In genomic region chr4:101584524-101585454, GRCm38 (mm10) we compare ENCODE assay signal across 9 mouse cellular contexts.
DNase-seq lines count a peak whose midpoint lies in the region; ATAC-seq and TF ChIP-seq lines count a peak whose summit lies in the region.
"Had no signal": no experiment of that assay in that cellular context is flagged by ENCODE, and none has a peak within 500 bp of the region (broad histone marks: within the 10 kb centered on the region; RNA-seq: fewer than 3 reads in every experiment).

No protein-coding gene starts in this region.

- H3K4me1 ChIP-seq in forebrain, embryonic 14.5 days (ENCODE audit: control insufficient read depth, insufficient read depth, low read length), result peaks cover 9% of the 10 kb centered on the region
- 0 out of 2 replicates have a peak, but pooled peaks cover 11% of the 10 kb centered on the region for H3K4me1 ChIP-seq in midbrain, embryonic 12.5 days
- H3K4me1 ChIP-seq in intestine, embryonic 16.5 days (ENCODE audit: control insufficient read depth, insufficient read depth, low read length), result no peaks in the 10 kb centered on the region
- H3K4me1 ChIP-seq: lung, embryonic 15.5 days had no signal

- no peak for TF ChIP-seq POLR2A in brain, embryonic 14.5 days (IDR thresholded peaks at IDR 0.05; ENCODE audit: borderline replicate concordance, extremely low read depth, insufficient read depth, insufficient read length, poor library complexity, severe bottlenecking)

- DNase-seq in CD4-positive, CD25-positive, alpha-beta regulatory T cell, adult 2 months (ENCODE audit: low read depth, low spot score), result peak; percentile 33
- peak; percentile 81 for DNase-seq in brain, embryonic 14.5 days (ENCODE audit: low read depth)
- peak; percentile 65 for DNase-seq in forebrain, embryonic 14.5 days (ENCODE audit: low spot score)
- no peak for DNase-seq in urinary bladder, adult 18-20 months (ENCODE audit: low spot score in 2 of 2)
- DNase-seq in right cerebral cortex, adult 2 months (ENCODE audit: low spot score in 2 of 2), result no peak
- no peak for DNase-seq in urinary bladder, postnatal 36 days (ENCODE audit: low spot score in 2 of 2)

- no peak for TF ChIP-seq CTCF in brain, embryonic 14.5 days (IDR thresholded peaks at IDR 0.05; ENCODE audit: borderline replicate concordance, extremely low read depth, insufficient read depth, insufficient read length)

- peak overlapping the region; percentile 66 for H3K27ac ChIP-seq in forebrain, embryonic 14.5 days (ENCODE audit: low read depth, low read length)
- H3K27ac ChIP-seq in midbrain, embryonic 12.5 days (replicated peaks), result 0 out of 2 replicates have a peak overlapping the region, but pooled peaks have one; percentile 40
- no peak overlapping the region for H3K27ac ChIP-seq in intestine, embryonic 16.5 days (ENCODE audit: low read length)
- H3K27ac ChIP-seq: lung, embryonic 15.5 days had no signal

- H3K4me3 ChIP-seq in forebrain, embryonic 14.5 days (ENCODE audit: low read depth, low read length), result no peak overlapping the region
- no peak overlapping the region for H3K4me3 ChIP-seq in midbrain, embryonic 12.5 days
- no peak overlapping the region for H3K4me3 ChIP-seq in intestine, embryonic 16.5 days (ENCODE audit: low read length)
- H3K4me3 ChIP-seq: lung, embryonic 15.5 days had no signal

- no peaks in the 10 kb centered on the region for H3K27me3 ChIP-seq in forebrain, embryonic 14.5 days (replicated peaks; ENCODE audit: control insufficient read depth, insufficient read depth, low read length)
- no peaks in the 10 kb centered on the region for H3K27me3 ChIP-seq in midbrain, embryonic 12.5 days
- no peaks in the 10 kb centered on the region for H3K27me3 ChIP-seq in intestine, embryonic 16.5 days (replicated peaks; ENCODE audit: control insufficient read depth, insufficient read depth, low read length)
- H3K27me3 ChIP-seq: lung, embryonic 15.5 days had no signal

- H3K9me3 ChIP-seq in forebrain, embryonic 14.5 days (replicated peaks; ENCODE audit: control insufficient read depth, low read length), result no peaks in the 10 kb centered on the region
- no peaks in the 10 kb centered on the region for H3K9me3 ChIP-seq in midbrain, embryonic 12.5 days
- no peaks in the 10 kb centered on the region for H3K9me3 ChIP-seq in intestine, embryonic 16.5 days (ENCODE audit: control insufficient read depth, low read length)
- H3K9me3 ChIP-seq: lung, embryonic 15.5 days had no signal

- 33% methylated on average over 19 of the region's 19 CpGs for WGBS in forebrain, embryonic 14.5 days
- 59% methylated on average over 19 of the region's 19 CpGs for WGBS in midbrain, embryonic 12.5 days
- WGBS in intestine, embryonic 16.5 days, result 61% methylated on average over 19 of the region's 19 CpGs

- peak; percentile 58 for ATAC-seq in forebrain, embryonic 14.5 days
- peak; percentile 50 for ATAC-seq in midbrain, embryonic 12.5 days (ENCODE audit: low FRiP score, low read depth)
- ATAC-seq in intestine, embryonic 16.5 days, result no peak

- H3K36me3 ChIP-seq in forebrain, embryonic 14.5 days (ENCODE audit: control insufficient read depth, insufficient read depth, low read length), result no peaks in the 10 kb centered on the region
- no peaks in the 10 kb centered on the region for H3K36me3 ChIP-seq in midbrain, embryonic 12.5 days
- H3K36me3 ChIP-seq in intestine, embryonic 16.5 days (ENCODE audit: control insufficient read depth, insufficient read depth, low read length), result no peaks in the 10 kb centered on the region
- H3K36me3 ChIP-seq: lung, embryonic 15.5 days had no signal

- peak overlapping the region; percentile 23; the same call in 1 of the 2 replicates for H3K4me2 ChIP-seq in forebrain, embryonic 14.5 days (ENCODE audit: low read length)
- H3K4me2 ChIP-seq in midbrain, embryonic 12.5 days (replicated peaks), result no peak overlapping the region
- no peak overlapping the region for H3K4me2 ChIP-seq in intestine, embryonic 16.5 days (ENCODE audit: low read depth, low read length)
- H3K4me2 ChIP-seq: lung, embryonic 15.5 days had no signal

- H3K9ac ChIP-seq in forebrain, embryonic 14.5 days (ENCODE audit: low read length), result 0 out of 2 replicates have a peak overlapping the region, but pooled peaks have one; percentile 8
- no peak overlapping the region for H3K9ac ChIP-seq in midbrain, embryonic 12.5 days (replicated peaks)
- no peak overlapping the region for H3K9ac ChIP-seq in intestine, embryonic 16.5 days (ENCODE audit: low read depth, low read length)
- H3K9ac ChIP-seq: lung, embryonic 15.5 days had no signal

Comparison
In these comparisons a context has a peak if more than half of its experiments do, and no peak if none do; other contexts are left out.
1. DNase-seq: peak in CD4-positive, CD25-positive, alpha-beta regulatory T cell, adult 2 months (single experiment), brain, embryonic 14.5 days (single experiment) and forebrain, embryonic 14.5 days (single experiment); none in urinary bladder, adult 18-20 months (0 of 2), right cerebral cortex, adult 2 months (0 of 2) and urinary bladder, postnatal 36 days (0 of 2).